Mouse (Mus musculus): ENCODE measurements around the gene Pqlc2. TPM values are rescaled to one million over a fixed set of nuclear protein-coding genes. Genes with fewer than 3 reads are reported as not detected.

The Pqlc2 gene
- polyA plus RNA-seq, 1 experiment from 2014 or later = 8.3 TPM

DNA sequence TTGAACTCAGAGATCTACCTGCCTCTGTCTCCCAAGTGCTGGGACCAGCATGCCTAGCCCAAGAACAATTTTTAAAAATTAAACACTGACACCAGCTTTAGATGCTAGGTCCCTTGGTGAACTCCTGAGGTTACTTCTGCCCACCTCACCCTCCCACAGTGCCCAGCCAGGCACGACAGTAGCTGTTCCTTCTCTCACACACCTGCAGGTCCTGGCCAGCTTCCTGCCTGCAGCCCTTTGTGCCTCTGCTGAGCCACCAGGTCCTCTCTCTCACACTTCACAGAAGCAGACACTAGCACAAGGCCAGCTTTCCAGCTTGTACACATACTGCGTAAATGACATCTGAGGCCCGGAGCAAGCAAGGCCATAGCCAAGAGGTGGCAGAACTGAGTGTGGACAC lies 5.0 kb downstream of the Pqlc2 start:
- no peak overlapping the region for H3K4me2 ChIP-seq (ENCODE audit: low read length)
- 86% methylated on average over 3 of the region's 3 CpGs for WGBS

DNA sequence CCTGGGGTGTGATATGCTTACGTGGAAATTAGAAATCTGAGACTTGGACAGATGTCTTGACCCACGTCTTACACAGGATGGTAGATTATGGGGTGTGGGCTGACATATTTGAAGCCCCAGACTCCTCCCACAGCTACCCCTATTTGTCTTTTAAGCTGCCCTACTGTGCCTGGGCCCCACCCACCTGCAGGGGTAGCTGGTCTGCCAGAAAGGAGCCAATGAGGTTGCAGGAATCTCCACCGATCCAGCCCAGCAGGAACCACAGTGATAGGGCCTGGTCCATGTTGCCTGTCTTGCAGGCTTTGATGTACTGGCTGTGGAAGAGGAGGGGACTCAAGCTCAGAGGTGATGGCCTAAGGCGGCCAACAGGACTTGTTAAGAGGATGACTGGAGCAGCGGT lies 8.3 kb downstream of the Pqlc2 start:
- Histone ChIP-seq H3K9me3 (ENCODE audit: control insufficient read depth, low read length) (no peaks in the 10 kb centered on the region), H3K4me1 (ENCODE audit: control insufficient read depth in 2 of 2, insufficient read depth in 2 of 2, low read length in 2 of 2) (no peaks in the 10 kb centered on the region), H3K4me3 (ENCODE audit: control insufficient read depth in 1 of 2, insufficient read depth in 1 of 2, low read depth in 1 of 2, low read length in 2 of 2) (no peak overlapping the region), H3K9ac (ENCODE audit: low read length) (no peak overlapping the region), H3K27ac (replicated peaks in 1 of 2; ENCODE audit: control insufficient read depth in 1 of 2, insufficient read depth in 1 of 2, low read depth in 2 of 2, low read length in 2 of 2) (no peak overlapping the region), H3K27me3 (ENCODE audit: control insufficient read depth, insufficient read depth, low read length) (no peaks in the 10 kb centered on the region), H3K36me3 (ENCODE audit: control insufficient read depth, insufficient read depth, low read length) (peaks cover 28% of the 10 kb centered on the region), H3K4me2 (ENCODE audit: low read length) (no peak overlapping the region)
- WGBS = 59% methylated on average over 5 of the region's 5 CpGs
- no peak for ATAC-seq (ENCODE audit: insufficient number of reproducible peaks, insufficient read depth, low FRiP score, low read depth)

More for the DNA sequence above, 5.0 kb downstream of the Pqlc2 start:
- no peaks in the 10 kb centered on the region for H3K27me3 ChIP-seq (ENCODE audit: control insufficient read depth, insufficient read depth, low read length)
- no peak overlapping the region for H3K4me3 ChIP-seq (ENCODE audit: control insufficient read depth in 1 of 2, insufficient read depth in 1 of 2, low read depth in 1 of 2, low read length in 2 of 2)
- no peaks in the 10 kb centered on the region for H3K9me3 ChIP-seq (ENCODE audit: control insufficient read depth, low read length)
- H3K9ac ChIP-seq (ENCODE audit: low read length) = no peak overlapping the region
- no peak for ATAC-seq (ENCODE audit: insufficient number of reproducible peaks, insufficient read depth, low FRiP score, low read depth)
- H3K4me1 ChIP-seq (ENCODE audit: control insufficient read depth in 2 of 2, insufficient read depth in 2 of 2, low read length in 2 of 2) = peaks cover 5 to 6% of the 10 kb centered on the region in 2 experiments; a peak in 3 of 4 replicates
- peaks cover 18% of the 10 kb centered on the region; the same call in 1 of the 2 replicates for H3K36me3 ChIP-seq (ENCODE audit: control insufficient read depth, insufficient read depth, low read length)
- H3K27ac ChIP-seq (replicated peaks in 1 of 2; ENCODE audit: control insufficient read depth in 1 of 2, insufficient read depth in 1 of 2, low read depth in 2 of 2, low read length in 2 of 2) = no peak overlapping the region

DNA sequence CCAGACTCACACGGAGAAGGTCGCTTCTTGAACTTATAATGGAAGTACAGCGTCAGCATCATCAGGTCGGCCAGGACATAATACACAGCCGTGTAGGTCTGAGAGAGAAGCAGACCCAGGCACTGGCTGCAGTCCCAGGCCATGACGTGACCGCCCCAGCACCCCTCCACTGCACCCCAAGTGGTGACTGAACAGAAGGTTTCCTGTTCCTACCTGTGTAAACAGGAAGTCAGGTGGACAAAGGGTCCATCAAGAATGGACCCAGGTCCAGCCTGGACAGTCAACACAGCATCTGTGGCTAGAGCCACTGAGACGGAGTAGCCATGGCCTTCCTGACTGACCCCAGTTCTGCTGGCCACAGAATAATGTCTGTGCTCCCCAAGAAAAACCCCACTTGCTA lies 8.7 kb downstream of the Pqlc2 start:
- H3K9me3 ChIP-seq (ENCODE audit: control insufficient read depth, low read length) = no peaks in the 10 kb centered on the region
- 93% methylated on average over 8 of the region's 8 CpGs for WGBS
- H3K9ac ChIP-seq (ENCODE audit: low read length) = no peak overlapping the region
- no peak overlapping the region for H3K27ac ChIP-seq (replicated peaks in 1 of 2; ENCODE audit: control insufficient read depth in 1 of 2, insufficient read depth in 1 of 2, low read depth in 2 of 2, low read length in 2 of 2)
- H3K4me1 ChIP-seq (ENCODE audit: control insufficient read depth in 2 of 2, insufficient read depth in 2 of 2, low read length in 2 of 2) = no peaks in the 10 kb centered on the region
- no peak for ATAC-seq (ENCODE audit: insufficient number of reproducible peaks, insufficient read depth, low FRiP score, low read depth)
- no peak overlapping the region for H3K4me2 ChIP-seq (ENCODE audit: low read length)
- no peak overlapping the region for H3K4me3 ChIP-seq (ENCODE audit: control insufficient read depth in 1 of 2, insufficient read depth in 1 of 2, low read depth in 1 of 2, low read length in 2 of 2)
- H3K36me3 ChIP-seq (ENCODE audit: control insufficient read depth, insufficient read depth, low read length) = peaks cover 28% of the 10 kb centered on the region
- no peaks in the 10 kb centered on the region for H3K27me3 ChIP-seq (ENCODE audit: control insufficient read depth, insufficient read depth, low read length)

DNA sequence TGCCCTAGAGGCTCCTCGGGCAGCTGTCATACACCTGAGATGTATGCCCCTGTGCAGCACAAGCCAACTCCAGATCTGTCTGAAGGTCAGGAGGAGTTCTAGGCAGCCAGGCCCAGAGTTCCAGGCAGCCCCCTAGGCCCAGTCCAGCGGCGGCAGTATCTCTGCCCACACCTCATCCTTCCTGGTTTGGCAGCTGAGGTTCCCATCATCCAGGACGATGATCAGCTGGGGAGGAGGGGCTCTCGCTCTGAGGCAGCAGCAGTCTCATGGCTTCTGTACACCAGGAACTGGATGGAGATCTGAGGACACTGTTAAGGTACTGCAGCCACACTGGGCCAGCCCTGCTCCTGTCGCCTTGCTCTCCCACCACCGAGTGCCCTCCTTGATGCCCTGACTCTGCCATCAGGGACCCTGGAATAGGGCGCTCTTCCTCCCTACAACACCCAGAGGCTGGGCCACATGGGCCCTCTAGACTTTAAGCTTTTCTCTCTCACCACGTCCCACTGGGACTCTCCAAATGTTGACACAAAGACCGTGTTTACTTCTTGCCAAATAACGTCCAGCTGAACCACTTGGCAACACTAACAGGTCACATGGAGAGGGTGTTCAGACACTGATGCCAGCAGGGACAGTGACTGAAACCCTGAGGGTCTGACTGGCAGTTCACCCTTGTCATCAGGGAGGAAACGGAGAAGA lies 11.7 kb downstream of the Pqlc2 start:
- H3K27ac ChIP-seq (replicated peaks in 1 of 2; ENCODE audit: control insufficient read depth in 1 of 2, insufficient read depth in 1 of 2, low read depth in 2 of 2, low read length in 2 of 2) = no peak overlapping the region
- WGBS = 84% methylated on average over 12 of the region's 12 CpGs
- peaks cover 25% of the 10 kb centered on the region for H3K36me3 ChIP-seq (ENCODE audit: control insufficient read depth, insufficient read depth, low read length)
- no peak overlapping the region for H3K9ac ChIP-seq (ENCODE audit: low read length)
- H3K9me3 ChIP-seq (ENCODE audit: control insufficient read depth, low read length) = no peaks in the 10 kb centered on the region
- no peaks in the 10 kb centered on the region for H3K4me1 ChIP-seq (ENCODE audit: control insufficient read depth in 2 of 2, insufficient read depth in 2 of 2, low read length in 2 of 2)
- H3K4me3 ChIP-seq (ENCODE audit: control insufficient read depth in 1 of 2, insufficient read depth in 1 of 2, low read depth in 1 of 2, low read length in 2 of 2) = no peak overlapping the region
- no peak for ATAC-seq (ENCODE audit: insufficient number of reproducible peaks, insufficient read depth, low FRiP score, low read depth)
- no peak overlapping the region for H3K4me2 ChIP-seq (ENCODE audit: low read length)
- no peaks in the 10 kb centered on the region for H3K27me3 ChIP-seq (ENCODE audit: control insufficient read depth, insufficient read depth, low read length)

DNA sequence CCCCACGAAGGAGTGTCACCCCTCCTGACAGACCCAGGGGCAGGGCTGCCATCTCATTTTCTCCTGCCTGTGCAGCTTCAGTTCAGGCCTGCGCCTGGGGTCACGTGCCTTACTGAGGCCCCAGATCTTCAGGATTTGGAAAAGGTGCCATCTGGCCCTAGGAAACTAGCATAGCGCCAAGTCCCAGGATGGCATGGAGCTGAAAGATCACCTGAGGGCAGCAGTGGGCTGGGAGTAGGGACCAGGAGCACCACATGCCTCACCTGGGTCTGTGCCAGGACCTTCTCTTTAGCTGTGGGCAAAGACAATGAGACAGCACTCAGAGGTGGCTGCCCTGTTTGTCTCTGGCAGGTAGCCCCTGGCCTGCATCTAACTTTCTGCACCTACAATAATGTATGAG lies 12.9 kb downstream of the Pqlc2 start:
- Histone ChIP-seq H3K4me1 (ENCODE audit: control insufficient read depth in 2 of 2, insufficient read depth in 2 of 2, low read length in 2 of 2) (no peaks in the 10 kb centered on the region), H3K27me3 (ENCODE audit: control insufficient read depth, insufficient read depth, low read length) (no peaks in the 10 kb centered on the region), H3K9me3 (ENCODE audit: control insufficient read depth, low read length) (no peaks in the 10 kb centered on the region), H3K27ac (replicated peaks in 1 of 2; ENCODE audit: control insufficient read depth in 1 of 2, insufficient read depth in 1 of 2, low read depth in 2 of 2, low read length in 2 of 2) (no peak overlapping the region), H3K4me3 (ENCODE audit: control insufficient read depth in 1 of 2, insufficient read depth in 1 of 2, low read depth in 1 of 2, low read length in 2 of 2) (no peak overlapping the region), H3K9ac (ENCODE audit: low read length) (no peak overlapping the region), H3K4me2 (ENCODE audit: low read length) (no peak overlapping the region), H3K36me3 (ENCODE audit: control insufficient read depth, insufficient read depth, low read length) (peaks cover 26% of the 10 kb centered on the region)
- no peak for ATAC-seq (ENCODE audit: insufficient number of reproducible peaks, insufficient read depth, low FRiP score, low read depth)
- 82% methylated on average over 4 of the region's 4 CpGs for WGBS

DNA sequence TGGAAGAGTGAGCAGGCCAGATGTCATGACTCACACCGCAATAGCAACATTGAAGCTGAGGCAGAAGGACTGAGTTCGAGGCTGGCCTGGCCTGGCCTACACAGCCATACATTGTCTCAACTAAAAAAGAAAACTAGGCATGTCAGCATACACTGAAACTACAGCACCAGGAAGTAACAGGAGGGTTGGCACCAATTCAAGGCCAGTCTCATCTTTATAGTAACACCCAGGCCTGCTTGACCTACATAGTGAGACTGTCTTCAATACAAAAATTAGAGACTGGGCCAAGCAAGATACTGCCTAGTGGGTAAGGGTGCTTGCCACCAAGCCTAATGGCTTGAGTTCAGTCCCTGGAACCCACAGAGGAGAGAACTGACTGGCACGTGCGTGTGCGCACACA lies 18.5 kb downstream of the Pqlc2 start:
- H3K36me3 ChIP-seq (ENCODE audit: control insufficient read depth, insufficient read depth, low read length) = peaks cover 52% of the 10 kb centered on the region
- no peaks in the 10 kb centered on the region for H3K27me3 ChIP-seq (ENCODE audit: control insufficient read depth, insufficient read depth, low read length)
- H3K9ac ChIP-seq (ENCODE audit: low read length) = no peak overlapping the region
- WGBS = 96% methylated on average over 5 of the region's 5 CpGs
- H3K4me1 ChIP-seq (ENCODE audit: control insufficient read depth in 2 of 2, insufficient read depth in 2 of 2, low read length in 2 of 2) = no peaks in the 10 kb centered on the region
- H3K9me3 ChIP-seq (ENCODE audit: control insufficient read depth, low read length) = no peaks in the 10 kb centered on the region
- H3K4me3 ChIP-seq (ENCODE audit: control insufficient read depth in 1 of 2, insufficient read depth in 1 of 2, low read depth in 1 of 2, low read length in 2 of 2) = no peak overlapping the region
- no peak overlapping the region for H3K27ac ChIP-seq (replicated peaks in 1 of 2; ENCODE audit: control insufficient read depth in 1 of 2, insufficient read depth in 1 of 2, low read depth in 2 of 2, low read length in 2 of 2)
- no peak for ATAC-seq (ENCODE audit: insufficient number of reproducible peaks, insufficient read depth, low FRiP score, low read depth)
- no peak overlapping the region for H3K4me2 ChIP-seq (ENCODE audit: low read length)

DNA sequence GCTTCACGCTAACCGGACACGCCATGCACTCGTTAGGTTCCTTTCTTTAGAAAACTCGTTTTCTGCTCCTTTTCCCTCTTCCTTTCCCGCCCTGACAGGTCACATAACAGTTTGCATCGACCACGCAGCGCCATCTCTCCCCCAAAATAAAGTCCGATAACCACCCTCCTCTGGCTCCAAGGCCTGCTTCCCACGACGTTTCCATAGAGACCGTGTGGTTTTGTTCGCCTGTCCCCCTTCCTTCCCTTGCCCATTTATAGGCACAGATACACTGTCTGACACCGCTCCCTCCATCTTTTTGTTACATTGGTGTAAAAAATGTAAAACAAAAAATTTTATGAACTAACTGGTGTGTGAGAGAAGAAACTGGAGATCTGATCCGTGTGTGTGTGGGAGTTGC lies 19.4 kb downstream of the Pqlc2 start:
- Histone ChIP-seq H3K4me3 (ENCODE audit: control insufficient read depth in 1 of 2, insufficient read depth in 1 of 2, low read depth in 1 of 2, low read length in 2 of 2) (no peak overlapping the region), H3K9me3 (ENCODE audit: control insufficient read depth, low read length) (no peaks in the 10 kb centered on the region), H3K27ac (replicated peaks in 1 of 2; ENCODE audit: control insufficient read depth in 1 of 2, insufficient read depth in 1 of 2, low read depth in 2 of 2, low read length in 2 of 2) (no peak overlapping the region), H3K27me3 (ENCODE audit: control insufficient read depth, insufficient read depth, low read length) (no peaks in the 10 kb centered on the region), H3K4me2 (ENCODE audit: low read length) (no peak overlapping the region), H3K4me1 (ENCODE audit: control insufficient read depth in 2 of 2, insufficient read depth in 2 of 2, low read length in 2 of 2) (peaks cover 3 to 4% of the 10 kb centered on the region in 2 experiments; a peak in 2 of 4 replicates), H3K9ac (ENCODE audit: low read length) (no peak overlapping the region), H3K36me3 (ENCODE audit: control insufficient read depth, insufficient read depth, low read length) (peaks cover 56% of the 10 kb centered on the region)
- no peak for ATAC-seq (ENCODE audit: insufficient number of reproducible peaks, insufficient read depth, low FRiP score, low read depth)
- 89% methylated on average over 16 of the region's 16 CpGs for WGBS

DNA sequence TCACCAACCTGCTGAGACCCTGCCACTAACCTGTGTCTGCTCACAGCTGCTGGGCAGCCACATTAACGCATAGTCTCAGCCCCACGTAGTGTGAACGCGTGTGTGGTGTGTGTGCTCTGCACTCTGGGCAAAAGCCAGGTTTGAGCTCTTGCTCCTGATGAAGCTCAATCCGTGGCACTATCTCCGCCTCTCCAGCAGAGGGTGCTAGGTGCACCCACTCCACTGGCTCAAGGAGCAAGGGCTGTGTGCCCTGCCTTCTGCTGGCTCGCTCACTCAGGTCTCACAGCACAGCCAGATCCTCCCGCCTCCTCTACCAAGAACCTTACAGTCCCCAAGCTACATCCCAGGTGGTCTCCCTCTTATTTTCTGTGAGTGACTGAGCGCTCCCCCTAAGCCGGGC lies 21.5 kb downstream of the Pqlc2 start:
- Histone ChIP-seq H3K4me2 (ENCODE audit: low read length) (no peak overlapping the region), H3K9ac (ENCODE audit: low read length) (no peak overlapping the region), H3K27ac (replicated peaks in 1 of 2; ENCODE audit: control insufficient read depth in 1 of 2, insufficient read depth in 1 of 2, low read depth in 2 of 2, low read length in 2 of 2) (no peak overlapping the region), H3K4me1 (ENCODE audit: control insufficient read depth in 2 of 2, insufficient read depth in 2 of 2, low read length in 2 of 2) (peaks cover 3 to 8% of the 10 kb centered on the region in 2 experiments; a peak in 3 of 4 replicates), H3K4me3 (ENCODE audit: control insufficient read depth in 1 of 2, insufficient read depth in 1 of 2, low read depth in 1 of 2, low read length in 2 of 2) (no peak overlapping the region), H3K9me3 (ENCODE audit: control insufficient read depth, low read length) (no peaks in the 10 kb centered on the region), H3K36me3 (ENCODE audit: control insufficient read depth, insufficient read depth, low read length) (peaks cover 72% of the 10 kb centered on the region), H3K27me3 (ENCODE audit: control insufficient read depth, insufficient read depth, low read length) (no peaks in the 10 kb centered on the region)
- WGBS = 75% methylated on average over 10 of the region's 10 CpGs
- ATAC-seq (ENCODE audit: insufficient number of reproducible peaks, insufficient read depth, low FRiP score, low read depth) = no peak

Measured in heart, embryonic 14.5 days (tissue).